Mouse (Mus musculus) forebrain, embryonic 14.5 days (tissue): ENCODE data around the gene Megf8. TPM values are rescaled to one million over a fixed set of nuclear protein-coding genes. Genes with fewer than 3 reads are reported as not detected.

Experiments used
- ATAC-seq: fragments of 200-750 bp; cut with Nextera tagmentation; 2 replicates; pipeline ENCODE4 v1.8.0; 2017; ENCODE audit warnings: mild to moderate bottlenecking, moderate library complexity
- DNase-seq: peaks from one replicate; pipeline ENCODE4 v3.0.0-alpha.2; 2015; ENCODE audit warnings: low spot score
- H3K27ac ChIP-seq: fragments of 300-500 bp; sonication (generic); 2 replicates; pipeline ENCODE4 v1.5.1; 2014; ENCODE audit warnings: low read depth, mild to moderate bottlenecking, control low read depth, low read length, moderate library complexity
- H3K27me3 ChIP-seq: fragments of 300-500 bp; sonication (generic); replicated peaks from 2 replicates; pipeline ENCODE4 v1.6.1; 2014; ENCODE audit warnings: low read length, control low read depth, mixed read lengths; ENCODE audit not compliant: control insufficient read depth, insufficient read depth
- H3K36me3 ChIP-seq: fragments of 300-500 bp; sonication (generic); 2 replicates; pipeline ENCODE4 v1.6.1; 2014; ENCODE audit warnings: low read length, control low read depth; ENCODE audit not compliant: control insufficient read depth, insufficient read depth
- H3K4me1 ChIP-seq: fragments of 300-500 bp; sonication (generic); 2 replicates; pipeline ENCODE4 v1.6.1; 2014; ENCODE audit warnings: antibody characterized with exemption, low read length, control low read depth; ENCODE audit not compliant: control insufficient read depth, insufficient read depth
- H3K4me2 ChIP-seq: fragments of 300-500 bp; sonication (generic); 2 replicates; pipeline ENCODE4 v1.6.1; 2014; ENCODE audit warnings: mild to moderate bottlenecking, control low read depth, low read length
- H3K4me3 ChIP-seq: fragments of 300-500 bp; sonication (generic); 2 replicates; pipeline ENCODE4 v1.5.1; 2014; ENCODE audit warnings: low read depth, low read length, control low read depth
- H3K9ac ChIP-seq: fragments of 300-500 bp; sonication (generic); 2 replicates; pipeline ENCODE4 v1.6.1; 2014; ENCODE audit warnings: mild to moderate bottlenecking, low read length, control low read depth, moderate library complexity
- H3K9me3 ChIP-seq: fragments of 300-500 bp; sonication (generic); replicated peaks from 2 replicates; pipeline ENCODE4 v1.6.1; 2016; ENCODE audit warnings: low read length, control low read depth, mixed read lengths; ENCODE audit not compliant: control insufficient read depth
- WGBS: fragments of 180-500 bp; shearing (Covaris S2); extraction: QIAGEN DNeasy Blood & Tissue Kit; methylation state at CpG from one replicate; pipeline ENCODE4 v1.1.7; 2014; 5-methylcytosine and 5-hydroxymethylcytosine counted together
- polyA plus RNA-seq: library from polyadenylated mRNA; unstranded; fragments of >200 nt; fragmentation: Nextera tagmentation; extraction: Ambion mirVana; gene quantifications from 2 replicates; pipeline ENCODE4 v1.2.1, GENCODE M21; 2014

Gene Megf8
- polyA plus RNA-seq, 1 experiment from 2014 or later = 13.3 TPM

DNA sequence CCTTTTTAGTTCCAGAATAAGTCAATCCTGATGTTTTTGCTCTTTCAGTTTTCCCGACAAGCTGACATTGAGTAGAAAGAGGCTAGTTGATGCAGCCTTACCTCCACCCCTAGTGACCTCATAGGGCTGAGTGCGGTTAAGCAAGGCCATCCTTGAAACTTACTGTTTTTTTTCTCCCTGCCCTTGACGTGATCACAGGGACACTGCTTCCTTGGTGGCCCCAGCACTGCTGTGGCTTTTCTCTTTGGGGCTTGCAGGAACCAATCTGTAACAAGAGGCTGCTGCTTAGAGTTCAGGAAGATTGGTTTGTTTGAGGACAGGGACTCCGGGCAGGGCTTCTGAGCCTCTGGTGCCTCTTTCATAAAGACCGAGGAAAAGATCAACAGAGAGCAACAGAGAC is 85.0 kb downstream of the Megf8 start:
- WGBS = 25% methylated on average over 5 of the region's 5 CpGs
- Histone ChIP-seq H3K27me3 (no peaks in the 10 kb centered on the region), H3K9ac (no peak overlapping the region), H3K27ac (no peak overlapping the region), H3K4me2 (no peak overlapping the region), H3K4me3 (no peak overlapping the region), H3K9me3 (no peaks in the 10 kb centered on the region), H3K4me1 (no peaks in the 10 kb centered on the region), H3K36me3 (no peaks in the 10 kb centered on the region)
- ATAC-seq (no peak), DNase-seq (no peak)

DNA sequence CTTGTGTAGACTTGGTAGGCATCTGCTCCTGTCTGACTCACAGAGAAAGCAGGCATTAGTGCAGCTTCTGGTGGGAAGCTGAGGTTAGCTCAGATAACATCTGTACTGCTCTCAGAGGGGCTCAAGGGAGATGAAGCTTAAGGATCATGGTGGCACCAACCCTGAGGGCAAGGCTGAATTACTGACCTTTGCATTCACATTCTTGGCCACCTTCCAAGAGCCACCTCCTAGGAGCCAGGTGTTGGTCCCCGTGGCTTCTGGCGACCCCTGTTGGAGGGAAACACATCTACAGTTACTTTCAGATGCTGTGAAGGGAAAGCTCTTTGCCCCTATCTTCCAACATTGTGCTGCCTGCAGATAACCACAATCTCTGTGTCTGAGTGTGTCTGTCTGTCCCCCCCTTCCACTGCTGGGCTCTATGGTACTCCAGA is 85.7 kb downstream of the Megf8 start:
- Histone ChIP-seq H3K9me3 (no peaks in the 10 kb centered on the region), H3K9ac (no peak overlapping the region), H3K4me2 (no peak overlapping the region), H3K36me3 (no peaks in the 10 kb centered on the region), H3K27ac (no peak overlapping the region), H3K27me3 (no peaks in the 10 kb centered on the region), H3K4me1 (no peaks in the 10 kb centered on the region), H3K4me3 (no peak overlapping the region)
- WGBS = 6% methylated on average over 2 of the region's 2 CpGs
- DNase-seq = peak; percentile 32
- no peak for ATAC-seq

DNA sequence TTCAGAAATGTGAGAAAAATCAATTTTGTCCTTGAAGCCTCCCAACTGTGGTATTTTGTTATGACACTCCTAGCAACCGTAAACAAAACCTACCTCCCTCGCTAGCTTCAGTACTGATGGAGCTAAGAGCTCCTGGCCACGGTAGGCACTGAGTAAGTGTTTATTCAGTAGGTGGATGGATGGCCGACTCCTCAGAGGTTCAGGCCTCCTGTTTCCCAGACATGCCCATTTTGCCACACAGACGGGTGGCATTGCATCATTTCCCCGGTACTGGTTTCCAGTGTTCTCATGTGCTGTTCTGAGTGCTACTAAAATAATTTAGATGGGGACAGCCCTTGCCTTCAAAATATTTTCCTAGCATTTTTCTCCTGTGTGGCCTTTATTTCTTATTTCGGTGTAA is 89.5 kb downstream of the Megf8 start:
- no peak for DNase-seq
- Histone ChIP-seq H3K27me3 (no peaks in the 10 kb centered on the region), H3K4me3 (no peak overlapping the region), H3K36me3 (no peaks in the 10 kb centered on the region), H3K4me1 (no peaks in the 10 kb centered on the region), H3K9me3 (no peaks in the 10 kb centered on the region), H3K9ac (no peak overlapping the region), H3K27ac (no peak overlapping the region), H3K4me2 (no peak overlapping the region)
- WGBS = 93% methylated on average over 7 of the region's 7 CpGs
- ATAC-seq = no peak

DNA sequence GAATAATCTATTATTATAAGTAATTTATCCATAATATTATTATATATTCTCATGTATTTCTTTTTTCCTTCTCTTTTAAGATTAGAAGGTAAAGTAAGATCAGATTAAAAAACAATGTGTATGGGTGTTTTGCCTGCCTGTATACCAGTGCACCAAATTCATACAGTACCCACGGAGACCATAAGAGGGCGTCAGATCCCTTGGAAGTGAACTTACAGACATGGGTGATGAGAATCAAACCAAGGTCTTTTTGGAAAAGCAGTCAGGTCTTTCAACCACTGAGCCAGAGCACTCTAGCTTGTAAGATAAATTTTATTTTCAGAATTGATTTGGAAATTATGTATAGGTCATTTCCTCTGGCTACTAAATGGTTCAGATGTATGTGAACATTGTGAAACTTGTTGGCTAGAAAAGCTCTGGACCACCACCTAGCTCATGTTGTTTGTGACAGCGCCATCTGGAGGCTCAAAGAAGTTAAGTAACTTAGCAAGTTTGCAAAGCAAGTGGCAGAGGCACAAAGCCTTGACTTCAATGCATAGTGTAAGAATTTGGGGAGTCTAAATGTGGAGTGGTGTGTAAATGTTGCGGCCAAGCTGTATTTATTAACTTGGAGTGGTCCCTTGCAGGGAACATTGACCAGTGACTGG is 92.3 kb downstream of the Megf8 start:
- Histone ChIP-seq H3K9me3 (no peaks in the 10 kb centered on the region), H3K4me1 (no peaks in the 10 kb centered on the region), H3K9ac (no peak overlapping the region), H3K36me3 (no peaks in the 10 kb centered on the region), H3K27me3 (no peaks in the 10 kb centered on the region), H3K4me3 (no peak overlapping the region), H3K27ac (no peak overlapping the region), H3K4me2 (no peak overlapping the region)
- 40% methylated on average over 4 of the region's 4 CpGs for whole genome bisulfite sequencing
- no peak for ATAC-seq
- peak; percentile 47 for DNase-seq

DNA sequence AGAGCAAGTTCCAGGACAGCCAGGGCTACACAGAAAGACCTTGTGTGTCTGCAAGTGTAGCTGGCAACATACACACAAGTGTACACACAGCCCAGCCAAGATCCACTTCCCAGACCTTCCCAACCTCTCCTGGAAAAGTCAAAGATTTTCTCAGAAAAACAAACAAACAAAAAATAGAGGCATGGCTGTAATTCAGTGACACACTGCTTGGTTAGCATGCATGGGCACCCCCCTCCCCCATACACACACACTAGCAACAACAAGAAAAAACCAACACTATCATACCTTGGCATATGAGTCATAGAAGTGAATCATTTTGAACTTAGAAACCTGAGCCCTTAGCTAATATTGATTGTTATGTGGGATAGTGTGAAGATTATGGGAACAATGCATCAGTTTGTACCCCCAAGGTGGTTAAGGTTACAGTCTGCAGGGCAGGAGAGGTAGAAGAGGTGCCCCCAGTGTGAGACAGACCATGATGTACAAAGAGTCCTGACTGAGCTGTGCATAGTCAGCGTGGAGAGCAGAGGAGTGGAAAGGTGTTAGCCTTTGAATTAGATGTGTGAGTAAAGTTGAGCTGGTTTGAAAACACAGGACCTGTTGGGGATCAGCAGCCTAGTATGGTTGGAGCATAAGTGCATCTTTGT is 94.1 kb downstream of the Megf8 start:
- Histone ChIP-seq H3K4me2 (no peak overlapping the region), H3K27me3 (no peaks in the 10 kb centered on the region), H3K36me3 (no peaks in the 10 kb centered on the region), H3K4me1 (no peaks in the 10 kb centered on the region), H3K9me3 (no peaks in the 10 kb centered on the region), H3K27ac (no peak overlapping the region), H3K9ac (no peak overlapping the region), H3K4me3 (no peak overlapping the region)
- WGBS = 84% methylated on average over 1 of the region's 1 CpGs
- DNase-seq (no peak), ATAC-seq (no peak)

DNA sequence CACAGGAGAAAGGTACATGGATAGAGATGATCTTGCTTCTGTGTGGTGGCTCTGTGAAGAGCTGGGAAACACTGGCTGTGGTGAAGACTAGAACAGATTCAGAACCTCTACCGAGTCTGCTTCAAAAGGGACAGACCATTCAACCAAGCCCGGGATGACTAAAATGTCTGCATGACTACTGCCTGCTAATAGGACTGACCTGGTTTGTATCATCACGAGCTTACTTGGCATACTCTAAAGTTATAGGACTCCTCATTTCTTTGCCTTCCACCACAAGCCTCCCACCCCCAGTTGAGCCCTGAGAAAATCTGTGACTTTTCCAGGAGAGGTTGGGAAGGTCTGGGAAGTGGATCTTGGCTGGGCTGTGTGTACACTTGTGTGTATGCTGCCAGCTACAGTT is 94.9 kb downstream of the Megf8 start:
- H3K4me3 ChIP-seq = no peak overlapping the region
- ATAC-seq (no peak), DNase-seq (no peak)
- no peaks in the 10 kb centered on the region for H3K36me3 ChIP-seq
- no peak overlapping the region for H3K27ac ChIP-seq
- WGBS = 90% methylated on average over 3 of the region's 3 CpGs
- H3K9ac ChIP-seq = no peak overlapping the region
- H3K4me2 ChIP-seq = no peak overlapping the region
- no peaks in the 10 kb centered on the region for H3K4me1 ChIP-seq
- no peaks in the 10 kb centered on the region for H3K27me3 ChIP-seq
- no peaks in the 10 kb centered on the region for H3K9me3 ChIP-seq

DNA sequence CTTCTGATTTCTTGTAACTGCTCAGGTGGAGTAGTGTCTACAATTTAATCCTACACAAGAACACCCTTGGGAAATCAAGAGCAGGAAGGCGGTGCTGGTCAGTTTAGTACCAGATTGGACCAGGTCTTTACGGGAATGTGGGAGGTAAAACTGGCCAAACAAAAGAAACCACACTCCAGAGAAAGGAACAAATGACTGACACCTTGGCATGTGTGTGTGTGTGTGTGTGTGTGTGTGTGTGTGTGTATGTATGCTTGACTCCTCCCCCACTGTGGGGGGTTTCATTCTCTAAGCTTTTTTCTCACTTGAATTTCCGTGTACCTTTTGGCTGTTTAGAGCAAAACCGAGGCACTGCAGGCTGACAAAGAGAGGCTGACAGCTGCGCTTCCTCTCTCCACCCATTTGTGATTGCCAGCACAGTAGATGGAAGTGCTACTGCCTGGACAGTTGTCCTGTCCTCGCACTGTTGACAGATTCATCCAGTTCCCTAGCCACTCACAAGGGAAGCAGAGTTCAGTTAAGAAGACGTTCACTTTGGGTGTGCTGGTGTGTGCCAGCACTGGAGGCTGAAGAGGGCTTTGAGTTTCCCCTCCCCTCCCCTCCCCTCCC is 96.0 kb downstream of the Megf8 start, which contains the start of gene Cxcl17:
Cxcl17 (minus strand) TSS at position 54 of the 609 bp plus-strand sequence.
- no peak within 1 kb of the TSS for H3K4me2 ChIP-seq
- no peaks in the 10 kb centered on the region for H3K4me1 ChIP-seq
- DNase-seq (no peak), ATAC-seq (no peak)
- no peak within 1 kb of the TSS for H3K9ac ChIP-seq
- no peaks in the 10 kb centered on the region for H3K36me3 ChIP-seq
- no peaks in the 10 kb centered on the region for H3K27me3 ChIP-seq
- no peak within 1 kb of the TSS for H3K4me3 ChIP-seq
- no peaks in the 10 kb centered on the region for H3K9me3 ChIP-seq
- no peak within 1 kb of the TSS for H3K27ac ChIP-seq
- WGBS = 42% methylated on average over 7 of the region's 7 CpGs
